Mouse (Mus musculus) mesoderm, embryonic 11.5 days (tissue): ENCODE measurements around the gene Fkbp1b.
"Not testable (repeated sequence)": the region's sequence is repeated elsewhere in the genome, so short reads cannot be mapped to it uniquely, and the experiment has no call there.

ENCODE experiments used
- DNase-seq: peaks from one replicate; pipeline ENCODE4 v3.0.0-alpha.2; 2012; ENCODE audit warnings: low read depth, low spot score

Gene Fkbp1b

GRCm38 (mm10) chr12:4843741-4844140, 2.4 kb upstream of the Fkbp1b start:
- peak; percentile 40 for DNase-seq

GRCm38 (mm10) chr12:4842890-4843597, 1.7 kb upstream of the Fkbp1b start, which contains the start of gene Wdcp:
TSS of gene Wdcp (plus strand) at chr12:4843303.
- peak; percentile 93 for DNase-seq

- no peak for DNase-seq
These were observed 1.1 kb upstream of the Fkbp1b start for GRCm38 (mm10) chr12:4842456-4842855.

GRCm38 (mm10) chr12:4840741-4841140, 650 bp downstream of the Fkbp1b start:
- no peak for DNase-seq

- no peak for DNase-seq
These were observed 1.4 kb downstream of the Fkbp1b start for GRCm38 (mm10) chr12:4840010-4840409.

- no peak for DNase-seq
These were observed 4.4 kb downstream of the Fkbp1b start for GRCm38 (mm10) chr12:4836959-4837358.

- DNase-seq = no peak
These were observed 14.1 kb downstream of the Fkbp1b start for GRCm38 (mm10) chr12:4827256-4827655.

- DNase-seq = peak; percentile 97
These were observed 23.9 kb downstream of the Fkbp1b start, which contains the start of gene Sf3b6 for GRCm38 (mm10) chr12:4817361-4818101. TSS of gene Sf3b6 (plus strand) at chr12:4817544.

GRCm38 (mm10) chr12:4816680-4817360, 24.6 kb downstream of the Fkbp1b start:
- no peak for DNase-seq

GRCm38 (mm10) chr12:4813636-4814035, 27.8 kb downstream of the Fkbp1b start:
- DNase-seq = no peak

- no peak for DNase-seq
These were observed 29.7 kb downstream of the Fkbp1b start for GRCm38 (mm10) chr12:4811705-4812104.

GRCm38 (mm10) chr12:4811036-4811435, 30.4 kb downstream of the Fkbp1b start:
- no peak for DNase-seq

- DNase-seq = not testable (repeated sequence)
These were observed 43.9 kb downstream of the Fkbp1b start for GRCm38 (mm10) chr12:4797471-4797870.

- DNase-seq = no peak
These were observed 47.7 kb downstream of the Fkbp1b start for GRCm38 (mm10) chr12:4793718-4794117.

- not testable (repeated sequence) for DNase-seq
These were observed 53.3 kb downstream of the Fkbp1b start for GRCm38 (mm10) chr12:4788128-4788527.

GRCm38 (mm10) chr12:4784466-4784865, 56.9 kb downstream of the Fkbp1b start:
- no peak for DNase-seq

GRCm38 (mm10) chr12:4783598-4783997, 57.8 kb downstream of the Fkbp1b start:
- DNase-seq = no peak
